Mouse (Mus musculus): ENCODE measurements around the gene Exoc2.

The Exoc2 gene

GRCm38 (mm10) chr13:30973501-30974246, at the start of gene Exoc2, which contains the start of gene Gm5447:
Gene Exoc2, minus strand, starts transcription at chr13:30974093.
Gene Gm5447, plus strand, starts transcription at chr13:30974204.
- DNase-seq (ENCODE audit: low spot score in 2 of 2), result peak; percentile 63 to 79

- no peak for DNase-seq (ENCODE audit: low spot score in 2 of 2)
Measured at GRCm38 (mm10) chr13:31023664-31024063, 49.8 kb upstream of the Exoc2 start.

GRCm38 (mm10) chr13:31021927-31022326, 48.0 kb upstream of the Exoc2 start:
- DNase-seq (ENCODE audit: low spot score in 2 of 2), result no peak

GRCm38 (mm10) chr13:31021514-31021913, 47.6 kb upstream of the Exoc2 start:
- DNase-seq (ENCODE audit: low spot score in 2 of 2), result no peak

GRCm38 (mm10) chr13:31017545-31017944, 43.7 kb upstream of the Exoc2 start:
- no peak for DNase-seq (ENCODE audit: low spot score in 2 of 2)

DNA sequence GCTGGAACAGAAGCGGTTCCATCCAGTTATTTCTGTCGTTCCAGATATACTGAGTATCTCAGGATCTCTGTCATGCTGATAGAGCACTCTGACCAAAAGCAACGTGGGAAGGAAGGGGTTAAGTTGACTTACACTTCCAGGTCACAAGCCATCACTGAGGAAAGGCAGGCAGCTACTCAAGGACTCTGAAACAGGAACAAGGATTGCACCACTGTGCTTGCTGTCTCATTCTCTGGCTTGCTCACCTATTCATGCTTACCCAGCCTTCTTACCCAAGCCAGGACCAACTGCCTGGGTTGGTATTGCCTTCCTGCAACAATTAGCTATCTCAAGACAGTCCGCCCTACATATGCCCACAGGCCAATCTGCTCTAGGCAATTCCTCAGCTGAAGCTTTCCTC, 31.1 kb upstream of the Exoc2 start:
- no peak for DNase-seq (ENCODE audit: low spot score in 2 of 2)

DNA sequence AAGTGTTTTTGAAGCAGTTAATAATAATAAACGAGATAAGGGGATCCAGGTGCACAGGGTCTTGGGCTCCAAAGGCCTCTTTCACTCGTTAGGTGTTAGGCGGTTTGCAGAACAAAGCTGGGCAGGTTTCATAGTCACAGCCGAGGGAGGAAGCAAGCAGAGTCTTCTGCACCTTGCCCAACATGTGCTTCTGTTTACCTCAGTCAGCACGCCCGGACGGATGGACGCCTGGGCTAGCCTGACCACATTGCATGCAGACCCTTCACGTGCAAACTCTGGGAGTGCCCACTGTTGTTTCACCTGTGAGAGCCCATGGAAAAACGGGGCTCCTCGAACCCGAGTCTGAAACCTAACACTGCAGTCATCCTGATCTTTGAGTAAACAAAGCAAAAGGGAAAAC, 30.6 kb upstream of the Exoc2 start:
- no peak for DNase-seq (ENCODE audit: low spot score in 2 of 2)

DNA sequence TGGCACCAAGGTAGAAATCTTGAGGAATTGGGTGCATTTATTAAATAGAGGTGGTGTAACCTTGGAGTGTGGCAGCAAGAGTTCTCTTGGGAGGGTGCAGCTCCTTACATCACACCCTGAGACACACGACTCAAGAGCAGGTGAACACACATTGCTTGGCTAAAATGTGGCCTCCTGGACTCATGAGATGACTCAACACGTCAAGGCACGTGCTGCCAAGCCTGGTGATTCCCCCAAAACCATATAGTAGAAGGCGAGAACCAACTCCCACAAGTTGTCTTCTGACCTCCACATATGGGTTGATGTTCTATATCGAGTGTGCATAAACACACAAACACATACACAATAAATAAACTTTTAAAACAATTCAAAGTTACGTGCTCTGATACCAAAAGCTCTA, 25.9 kb upstream of the Exoc2 start:
- DNase-seq (ENCODE audit: low spot score in 2 of 2), result no peak

DNA sequence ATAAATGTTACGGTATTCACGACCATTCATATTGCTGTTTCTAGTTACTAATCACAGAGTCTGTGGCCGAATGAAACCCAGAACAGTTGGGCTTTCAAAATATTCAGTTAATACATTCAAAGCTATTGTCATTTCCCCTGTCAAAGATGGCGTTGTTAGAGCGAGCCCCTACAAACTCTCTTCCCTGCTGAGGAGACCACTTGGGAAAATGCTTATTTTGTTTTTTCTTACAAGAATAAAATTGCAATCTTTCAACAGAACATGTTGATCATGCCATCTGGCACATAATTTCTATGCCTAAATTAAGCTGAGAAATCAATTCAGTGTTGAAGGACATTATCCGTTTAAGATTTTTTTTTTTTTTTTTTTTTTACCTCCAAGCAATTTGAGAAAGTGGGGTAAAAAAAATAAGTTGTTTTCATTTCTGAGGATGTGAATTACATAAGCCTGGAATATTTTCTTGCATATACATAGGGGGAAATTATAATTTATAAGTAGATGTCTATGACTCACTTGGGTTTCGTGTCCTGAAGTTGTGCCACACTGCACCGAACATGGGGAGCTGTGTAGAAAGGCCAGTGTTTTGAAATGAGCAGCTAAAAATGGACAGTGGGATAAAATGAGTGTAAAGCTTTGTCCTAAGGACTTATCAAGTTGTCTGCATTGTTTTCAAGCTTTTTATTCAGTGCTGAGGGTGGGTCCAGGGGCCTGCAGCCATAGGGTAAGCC, 23.8 kb upstream of the Exoc2 start:
- DNase-seq (ENCODE audit: low spot score in 2 of 2), result no peak

DNA sequence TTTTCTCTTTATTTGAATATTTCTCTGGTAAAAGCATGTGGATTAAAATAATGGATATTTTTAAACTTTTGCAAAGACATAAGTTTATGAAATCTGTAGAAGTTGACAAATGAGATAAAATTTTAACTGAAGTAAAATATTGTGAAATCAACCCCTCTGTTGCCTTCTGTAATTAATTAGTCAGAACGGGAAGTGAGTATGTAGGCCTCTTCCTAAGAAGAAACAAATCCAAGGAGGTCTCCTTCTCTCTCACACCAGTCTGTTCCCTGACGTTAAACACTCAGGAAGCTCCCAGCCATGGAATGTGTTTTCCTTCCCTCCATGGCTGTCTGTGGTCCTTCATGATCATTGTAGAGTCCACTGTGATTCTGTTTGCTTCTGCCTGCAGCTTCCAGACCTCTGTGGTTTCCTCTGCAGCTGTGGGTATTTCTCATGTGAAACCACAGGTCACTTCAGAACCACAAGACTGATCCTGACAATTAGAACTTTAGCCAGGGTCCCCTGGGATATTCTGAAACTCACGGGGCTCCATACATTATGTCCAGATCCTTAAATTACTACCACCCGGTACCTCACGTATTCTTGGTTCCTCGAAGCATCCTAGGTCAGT, 20.5 kb upstream of the Exoc2 start:
- DNase-seq (ENCODE audit: low spot score in 2 of 2), result no peak

DNA sequence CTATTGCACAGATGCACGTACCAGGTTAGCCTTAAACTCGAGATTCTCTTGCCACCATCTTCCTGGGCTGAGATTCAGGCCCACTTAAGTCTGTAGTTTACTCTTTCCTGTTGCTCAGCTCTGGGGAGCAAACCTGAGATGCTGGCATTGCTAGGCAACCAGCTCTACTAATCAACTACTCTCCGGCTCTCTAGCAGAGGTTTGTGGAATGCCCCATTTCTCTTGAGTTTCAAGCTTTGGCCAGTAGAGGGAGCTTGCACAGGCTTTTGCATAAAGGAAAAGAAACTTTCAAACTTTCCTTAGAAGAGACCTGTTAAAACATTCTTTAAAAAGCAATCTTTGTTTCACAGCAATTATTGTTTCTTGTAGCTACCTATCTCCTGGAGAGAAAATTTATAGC, 19.9 kb upstream of the Exoc2 start:
- peak in 1 of 2 experiments; percentile 50 for DNase-seq (ENCODE audit: low spot score in 2 of 2)

- DNase-seq (ENCODE audit: low spot score in 2 of 2), result no peak
Measured at GRCm38 (mm10) chr13:30990233-30990632, 16.3 kb upstream of the Exoc2 start.

GRCm38 (mm10) chr13:30989710-30990109, 15.8 kb upstream of the Exoc2 start:
- no peak for DNase-seq (ENCODE audit: low spot score in 2 of 2)

DNA sequence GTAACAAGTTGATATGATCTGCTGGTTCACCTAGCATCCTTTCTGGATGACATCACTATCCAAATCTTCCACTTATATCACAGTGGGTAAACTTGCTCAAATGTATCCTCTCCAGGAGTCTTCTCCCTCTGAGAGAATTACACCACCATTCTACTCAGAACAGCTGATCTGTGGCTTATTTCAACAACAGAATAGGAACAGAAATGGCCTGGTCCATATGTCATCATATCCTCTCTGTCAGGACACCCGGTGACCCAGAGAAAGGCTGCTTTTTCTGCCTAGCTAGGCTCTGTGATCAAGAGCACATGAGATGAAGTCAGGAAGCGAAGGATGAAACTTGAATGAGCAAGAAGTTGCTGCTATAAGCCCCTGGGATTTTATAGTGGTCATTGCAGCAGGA, 13.8 kb upstream of the Exoc2 start:
- DNase-seq (ENCODE audit: low spot score in 2 of 2), result no peak

DNA sequence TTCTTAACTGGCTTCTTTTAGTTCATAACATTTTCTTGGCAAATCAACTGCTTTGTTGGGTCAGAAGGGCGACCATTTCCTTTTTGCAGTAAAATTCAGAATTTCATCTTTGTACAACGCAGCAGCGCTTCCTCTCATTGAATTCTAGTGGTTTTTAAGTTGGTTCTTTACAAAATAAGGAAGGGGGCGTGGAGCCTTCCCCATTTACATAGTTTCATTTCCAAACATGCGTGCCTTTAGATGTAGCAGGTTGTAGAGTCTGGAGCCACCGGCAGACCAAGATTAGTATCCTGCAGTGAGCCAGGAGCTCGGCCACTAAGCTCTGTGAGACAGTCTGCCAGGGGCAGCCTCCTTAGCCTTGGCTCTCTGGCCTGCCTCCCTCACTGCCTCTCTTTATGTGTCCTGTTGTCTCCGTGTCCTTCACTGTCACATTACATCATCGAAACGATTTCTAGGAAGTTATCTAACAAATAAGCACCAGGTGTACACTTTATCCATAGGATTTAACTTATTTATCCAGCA, 13.1 kb upstream of the Exoc2 start:
- DNase-seq (ENCODE audit: low spot score in 2 of 2), result peak in 1 of 2 experiments; percentile 22

DNA sequence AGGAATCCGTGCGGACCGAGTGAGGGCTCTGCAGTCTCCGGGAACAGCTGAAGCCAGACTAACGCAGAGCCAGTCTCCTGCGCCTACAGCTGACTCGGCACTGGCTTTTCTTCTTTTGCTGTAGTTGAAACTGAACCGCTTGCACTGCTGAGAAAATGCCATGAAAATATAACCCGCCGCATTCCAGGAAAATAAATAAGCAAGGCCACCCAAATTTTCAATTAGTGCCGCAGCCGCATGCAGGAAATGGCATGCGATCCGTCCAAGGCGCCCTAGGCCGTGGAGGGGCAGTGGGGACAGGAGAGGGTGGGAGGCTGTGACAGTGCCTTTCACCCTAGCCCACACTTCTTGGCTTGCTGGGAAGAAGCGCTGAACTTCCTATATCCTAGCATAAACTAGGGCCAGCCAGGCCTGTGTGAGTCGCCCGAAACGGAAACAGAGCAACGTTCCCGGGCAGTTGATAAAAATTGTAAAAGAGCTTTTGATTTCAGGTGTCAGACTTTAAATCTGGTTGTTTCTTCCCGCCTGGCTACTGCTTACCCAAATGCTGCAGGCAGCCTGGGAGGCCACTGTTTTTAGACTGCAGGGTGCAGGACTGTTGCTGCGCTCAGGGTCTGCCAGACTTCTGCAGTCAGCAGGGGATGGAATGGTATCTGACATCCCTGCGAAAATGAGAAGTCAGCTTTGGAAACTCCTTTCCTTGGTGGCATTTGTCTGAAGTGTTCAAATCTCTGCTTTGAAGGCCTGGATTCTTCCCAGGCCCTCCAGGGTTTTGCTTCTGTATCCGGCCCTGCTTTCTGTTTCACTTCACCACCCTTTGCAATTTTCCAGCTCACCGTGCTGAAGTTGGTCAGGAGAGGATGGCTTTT, 11.9 kb upstream of the Exoc2 start:
- DNase-seq (ENCODE audit: low spot score in 2 of 2), result peak in 1 of 2 experiments; percentile 53

- no peak for DNase-seq (ENCODE audit: low spot score in 2 of 2)
Measured at GRCm38 (mm10) chr13:30985275-30985597, 11.3 kb upstream of the Exoc2 start.

GRCm38 (mm10) chr13:30981666-30982065, 7.8 kb upstream of the Exoc2 start:
- no peak for DNase-seq (ENCODE audit: low spot score in 2 of 2)

DNA sequence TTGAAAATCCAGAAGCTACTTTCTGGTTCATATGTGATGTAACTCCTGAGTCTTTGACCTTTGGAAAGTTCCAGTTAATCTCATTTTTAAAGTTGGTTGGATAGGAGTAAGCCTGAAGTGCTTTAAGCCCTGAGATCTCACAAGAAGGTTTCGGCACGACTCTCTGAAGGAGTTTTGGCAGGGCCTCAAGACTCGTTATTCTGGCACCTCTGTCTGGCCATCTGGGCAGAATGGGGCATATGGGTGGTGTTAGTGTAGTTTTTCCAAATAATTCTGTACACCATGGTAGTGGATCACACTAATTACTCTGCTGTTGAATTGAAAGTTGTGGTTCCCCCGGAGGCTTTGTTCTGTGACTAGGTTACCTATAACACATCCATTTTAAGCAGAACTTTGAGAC, 4.3 kb upstream of the Exoc2 start:
- DNase-seq (ENCODE audit: low spot score in 2 of 2), result peak in 1 of 2 experiments; percentile 23

DNA sequence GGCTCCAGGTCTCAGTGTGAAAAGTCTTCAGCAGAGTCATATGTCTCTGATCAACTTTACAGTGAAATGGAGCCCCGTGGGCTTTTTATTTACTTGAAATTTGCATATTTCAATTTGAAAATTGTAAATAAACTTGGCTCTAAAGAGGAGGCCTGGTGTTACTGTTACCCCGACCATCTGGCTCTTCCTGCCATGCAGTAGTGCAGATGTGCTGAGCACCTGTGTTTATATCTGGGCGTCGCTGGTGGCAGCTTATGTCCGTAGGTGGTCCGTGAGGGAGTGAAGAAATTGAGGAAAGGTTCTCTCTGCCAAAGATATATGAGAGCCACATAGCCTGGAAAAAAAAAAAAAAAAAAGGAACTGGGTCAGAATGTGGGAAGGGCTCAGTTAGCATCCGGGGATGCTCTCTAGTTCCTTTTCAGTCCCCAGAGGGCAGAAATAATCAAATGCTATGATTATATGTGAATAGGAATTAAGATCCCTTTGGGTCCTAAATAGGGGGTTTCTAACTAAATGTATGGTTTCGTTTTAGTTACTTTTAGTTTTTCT, 2.7 kb upstream of the Exoc2 start:
- no peak for DNase-seq (ENCODE audit: low spot score in 2 of 2)

GRCm38 (mm10) chr13:30974247-30974630, 346 bp upstream of the Exoc2 start:
- no peak for DNase-seq (ENCODE audit: low spot score in 2 of 2)

Measured in cerebellum, postnatal 4 days (tissue).